Mouse (Mus musculus) ES-E14 (cell line): Measurements from ENCODE around the gene Sdccag8.

Experiments
- CHD2 ChIP-seq: IDR thresholded peaks from 2 replicates; pipeline ENCODE4 v1.6.1; 2014; ENCODE audit warnings: mild to moderate bottlenecking, low read depth, low read length, inconsistent platforms
- MAFK ChIP-seq: IDR thresholded peaks from 2 replicates; pipeline ENCODE4 v1.6.1; 2014; ENCODE audit warnings: mild to moderate bottlenecking, low read depth, low read length, inconsistent platforms; ENCODE audit not compliant: insufficient read depth
- ZC3H11A ChIP-seq: IDR thresholded peaks from 2 replicates; pipeline ENCODE4 v1.6.1; 2012; ENCODE audit warnings: low read depth, mild to moderate bottlenecking, inconsistent platforms, low read length, borderline replicate concordance

- TF ChIP-seq MAFK, result no peak
- no peak for TF ChIP-seq CHD2
- no peak for TF ChIP-seq ZC3H11A
Observed at GRCm38 (mm10) chr1:176812491-176813291, 1.8 kb upstream of the Sdccag8 start.
